Mouse (Mus musculus): ENCODE measurements around the gene Ptpa. TPM values are rescaled to one million over a fixed set of nuclear protein-coding genes. Genes with fewer than 3 reads are reported as not detected.
"Not testable (repeated sequence)": the region's sequence is repeated elsewhere in the genome, so short reads cannot be mapped to it uniquely, and the experiment has no call there.

The Ptpa gene
- polyA plus RNA-seq, 2 experiments, result 74.5 to 142 TPM

DNA sequence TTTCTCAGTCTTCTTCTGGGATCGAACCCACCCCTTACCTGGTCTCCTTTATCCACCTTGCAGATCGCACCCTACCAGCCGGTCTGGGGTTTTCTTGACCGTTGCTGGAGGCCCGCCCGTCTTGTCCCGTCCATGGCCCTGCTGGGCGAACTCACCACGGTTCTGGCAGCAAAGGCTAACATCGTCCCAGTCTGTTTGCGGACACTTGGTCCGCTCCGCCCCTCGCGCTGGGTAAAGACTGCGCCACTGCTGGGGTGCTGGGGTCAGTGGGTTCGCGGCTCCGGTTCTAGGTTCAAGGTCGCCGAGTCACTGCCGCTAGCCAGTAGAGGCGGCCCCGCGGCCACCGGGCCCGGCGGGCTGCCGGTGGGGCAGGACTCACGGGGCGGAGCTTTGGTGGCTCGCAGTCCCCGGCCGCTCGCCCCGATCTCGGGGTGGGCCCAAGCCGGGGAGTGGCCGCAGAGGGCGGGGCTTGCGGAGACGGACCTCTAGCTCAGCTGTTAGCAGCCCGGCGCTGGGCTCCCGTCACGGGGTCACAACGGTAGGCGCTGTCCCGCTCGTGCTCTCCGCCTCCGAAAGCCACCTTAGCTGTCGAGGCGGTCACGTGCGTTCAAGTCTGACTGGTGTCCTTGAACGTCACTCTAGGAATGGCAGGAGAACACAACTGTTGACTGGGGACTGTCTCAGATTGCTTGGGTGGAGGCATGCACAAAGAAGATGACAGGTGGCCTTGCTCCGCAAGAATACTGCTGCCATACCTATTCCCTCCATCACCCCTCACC is 493 bp upstream of the Ptpa start, which contains the start of gene Crat:
Gene Crat, minus strand, starts transcription at position 657 of the 779 bp plus-strand sequence.
- DNase-seq (ENCODE audit: low spot score) (peak; percentile 77), ATAC-seq (ENCODE audit: low FRiP score, low read depth) (peak; percentile 82)
- Histone ChIP-seq H3K27me3 (ENCODE audit: control insufficient read depth, insufficient read depth, low read length) (no peaks in the 10 kb centered on the region), H3K4me2 (replicated peaks; ENCODE audit: low read depth, low read length, severe bottlenecking) (peak within 1 kb of the TSS; percentile 92), H3K4me1 (ENCODE audit: control insufficient read depth, insufficient read depth, low read length) (peaks cover 22% of the 10 kb centered on the region), H3K36me3 (ENCODE audit: control insufficient read depth, insufficient read depth, low read length) (peaks cover 9% of the 10 kb centered on the region), H3K27ac (replicated peaks; ENCODE audit: low read depth, low read length) (peak within 1 kb of the TSS; percentile 96), H3K9ac (ENCODE audit: low read depth, low read length, severe bottlenecking) (peak within 1 kb of the TSS; percentile 89), H3K4me3 (replicated peaks; ENCODE audit: low read length) (peak within 1 kb of the TSS; percentile 70), H3K9me3 (ENCODE audit: control insufficient read depth, low read length) (no peaks in the 10 kb centered on the region)
- 1% methylated on average over 46 of the region's 58 CpGs for WGBS
- TF ChIP-seq POLR2A (IDR thresholded peaks at IDR 0.05; ENCODE audit: borderline replicate concordance, extremely low read depth, insufficient read depth, insufficient read length), result no peak; the same call in 1 of the 2 replicates

DNA sequence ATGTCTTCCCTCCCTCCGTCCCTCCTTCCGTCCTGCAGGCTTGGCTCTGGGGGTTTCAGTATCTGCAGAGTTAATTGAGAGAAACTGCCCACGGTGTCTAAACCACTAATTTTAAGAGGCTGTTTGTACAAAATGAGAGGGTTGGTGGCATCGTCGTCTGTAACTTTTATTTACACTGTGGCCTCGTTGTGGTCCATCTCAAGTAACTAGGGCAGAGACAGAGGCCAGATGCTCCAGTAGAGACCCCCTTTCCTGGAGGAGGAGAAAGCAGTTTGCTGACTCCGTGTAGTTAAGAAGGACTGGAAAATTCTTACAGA is 768 bp downstream of the Ptpa start:
- Histone ChIP-seq H3K27me3 (ENCODE audit: control insufficient read depth, insufficient read depth, low read length) (no peaks in the 10 kb centered on the region), H3K4me2 (replicated peaks; ENCODE audit: low read depth, low read length, severe bottlenecking) (peak overlapping the region; percentile 92), H3K27ac (replicated peaks; ENCODE audit: low read depth, low read length) (peak overlapping the region; percentile 96), H3K4me1 (ENCODE audit: control insufficient read depth, insufficient read depth, low read length) (peaks cover 23% of the 10 kb centered on the region), H3K9ac (ENCODE audit: low read depth, low read length, severe bottlenecking) (peak overlapping the region; percentile 89), H3K9me3 (ENCODE audit: control insufficient read depth, low read length) (no peaks in the 10 kb centered on the region), H3K36me3 (ENCODE audit: control insufficient read depth, insufficient read depth, low read length) (peaks cover 5% of the 10 kb centered on the region), H3K4me3 (replicated peaks; ENCODE audit: low read length) (peak overlapping the region; percentile 70)
- DNase-seq (ENCODE audit: low spot score) (no peak), ATAC-seq (ENCODE audit: low FRiP score, low read depth) (no peak)
- under 1% methylated on average over 7 of the region's 7 CpGs for WGBS
- no peak for TF ChIP-seq POLR2A (IDR thresholded peaks at IDR 0.05; ENCODE audit: borderline replicate concordance, extremely low read depth, insufficient read depth, insufficient read length)

DNA sequence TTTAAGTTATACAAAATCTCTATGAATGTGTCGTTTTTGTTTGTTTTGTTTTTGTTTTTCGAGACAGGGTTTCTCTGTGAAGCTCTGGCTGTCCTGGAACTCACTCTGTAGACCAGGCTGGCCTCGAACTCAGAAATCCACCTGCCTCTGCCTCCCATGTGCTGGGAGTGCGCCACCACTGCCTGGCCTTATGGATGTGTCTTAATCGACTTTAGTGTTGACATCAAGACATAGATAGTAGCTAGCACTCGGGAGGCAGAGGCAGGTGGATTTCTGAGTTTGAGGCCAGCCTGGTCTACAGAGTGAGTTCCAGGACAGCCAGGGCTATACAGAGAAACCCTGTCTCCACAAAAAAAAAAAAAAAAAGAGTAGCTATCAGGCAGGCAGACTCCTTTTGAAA is 1.3 kb downstream of the Ptpa start:
- Histone ChIP-seq H3K4me3 (replicated peaks; ENCODE audit: low read length) (peak overlapping the region; percentile 70), H3K4me1 (ENCODE audit: control insufficient read depth, insufficient read depth, low read length) (peaks cover 23% of the 10 kb centered on the region), H3K4me2 (replicated peaks; ENCODE audit: low read depth, low read length, severe bottlenecking) (peak overlapping the region; percentile 92)
- not testable (repeated sequence) for DNase-seq (ENCODE audit: low spot score); H3K36me3 ChIP-seq (ENCODE audit: control insufficient read depth, insufficient read depth, low read length); ATAC-seq (ENCODE audit: low FRiP score, low read depth); H3K9me3 ChIP-seq (ENCODE audit: control insufficient read depth, low read length); H3K27me3 ChIP-seq (ENCODE audit: control insufficient read depth, insufficient read depth, low read length); H3K27ac ChIP-seq (replicated peaks; ENCODE audit: low read depth, low read length); H3K9ac ChIP-seq (ENCODE audit: low read depth, low read length, severe bottlenecking)
- 76% methylated on average over 6 of the region's 6 CpGs for WGBS

GRCm38 (mm10) chr2:30417595-30418165 is 1.8 kb downstream of the Ptpa start:
- peaks cover 23% of the 10 kb centered on the region for H3K4me1 ChIP-seq (ENCODE audit: control insufficient read depth, insufficient read depth, low read length)
- H3K36me3 ChIP-seq (ENCODE audit: control insufficient read depth, insufficient read depth, low read length), result peaks cover 3% of the 10 kb centered on the region
- H3K4me3 ChIP-seq (replicated peaks; ENCODE audit: low read length), result no peak overlapping the region
- DNase-seq (ENCODE audit: low spot score) (no peak), ATAC-seq (ENCODE audit: low FRiP score, low read depth) (no peak)
- TF ChIP-seq POLR2A (IDR thresholded peaks at IDR 0.05; ENCODE audit: borderline replicate concordance, extremely low read depth, insufficient read depth, insufficient read length), result no peak
- H3K4me2 ChIP-seq (replicated peaks; ENCODE audit: low read depth, low read length, severe bottlenecking), result peak overlapping the region; percentile 40; the same call in 1 of the 2 replicates
- WGBS, result 52% methylated on average over 5 of the region's 5 CpGs
- H3K27me3 ChIP-seq (ENCODE audit: control insufficient read depth, insufficient read depth, low read length), result no peaks in the 10 kb centered on the region
- no peaks in the 10 kb centered on the region for H3K9me3 ChIP-seq (ENCODE audit: control insufficient read depth, low read length)
- no peak overlapping the region for H3K27ac ChIP-seq (replicated peaks; ENCODE audit: low read depth, low read length)
- no peak overlapping the region for H3K9ac ChIP-seq (ENCODE audit: low read depth, low read length, severe bottlenecking)

GRCm38 (mm10) chr2:30418259-30418658 is 2.4 kb downstream of the Ptpa start:
- Histone ChIP-seq H3K27ac (replicated peaks; ENCODE audit: low read depth, low read length) (peak overlapping the region; percentile 75; the same call in 1 of the 2 replicates), H3K36me3 (ENCODE audit: control insufficient read depth, insufficient read depth, low read length) (peaks cover 4% of the 10 kb centered on the region; the same call in 1 of the 2 replicates), H3K4me1 (ENCODE audit: control insufficient read depth, insufficient read depth, low read length) (peaks cover 23% of the 10 kb centered on the region), H3K4me3 (replicated peaks; ENCODE audit: low read length) (peak overlapping the region; percentile 5; the same call in 1 of the 2 replicates), H3K9me3 (ENCODE audit: control insufficient read depth, low read length) (no peaks in the 10 kb centered on the region), H3K4me2 (replicated peaks; ENCODE audit: low read depth, low read length, severe bottlenecking) (peak overlapping the region; percentile 40; the same call in 1 of the 2 replicates), H3K27me3 (ENCODE audit: control insufficient read depth, insufficient read depth, low read length) (no peaks in the 10 kb centered on the region), H3K9ac (ENCODE audit: low read depth, low read length, severe bottlenecking) (0 out of 2 replicates have a peak overlapping the region, but pooled peaks have one; percentile 43)
- no peak for DNase-seq (ENCODE audit: low spot score)
- 57% methylated on average over 6 of the region's 6 CpGs for WGBS
- ATAC-seq (ENCODE audit: low FRiP score, low read depth), result no peak
- TF ChIP-seq POLR2A (IDR thresholded peaks at IDR 0.05; ENCODE audit: borderline replicate concordance, extremely low read depth, insufficient read depth, insufficient read length), result no peak

Data from limb, embryonic 14.5 days (tissue).